Comparison of ENCODE assay signal across 7 mouse cellular contexts in genomic region chr8:120190810-120191413, GRCm38 (mm10). TPM values are rescaled to one million over a fixed set of nuclear protein-coding genes. Genes with fewer than 3 reads are reported as not detected.
A peak's percentile ranks its signal among the peaks of the same experiment; 100 is the strongest.
DNase-seq lines count a peak whose midpoint lies in the region; ATAC-seq and TF ChIP-seq lines count a peak whose summit lies in the region.

No protein-coding gene starts in this region.

- no peak overlapping the region for H3K9ac ChIP-seq in forebrain, embryonic 11.5 days (ENCODE audit: low read length)
- H3K9ac ChIP-seq in heart, embryonic 13.5 days = peak overlapping the region; percentile 74
- peak overlapping the region; percentile 31; the same call in 1 of the 2 replicates for H3K9ac ChIP-seq in kidney, postnatal 0 days (ENCODE audit: low read depth, low read length)
- peak overlapping the region; percentile 18 for H3K9ac ChIP-seq in limb, embryonic 14.5 days (ENCODE audit: low read depth, low read length, severe bottlenecking)
- 0 out of 2 replicates have a peak overlapping the region, but pooled peaks have one; percentile 36 for H3K9ac ChIP-seq in midbrain, postnatal 0 days (replicated peaks; ENCODE audit: low read length, poor library complexity, severe bottlenecking)

- no peak overlapping the region for H3K4me3 ChIP-seq in forebrain, embryonic 11.5 days (ENCODE audit: low read depth, low read length)
- peak overlapping the region; percentile 32 for H3K4me3 ChIP-seq in heart, embryonic 13.5 days
- no peak overlapping the region for H3K4me3 ChIP-seq in kidney, postnatal 0 days (replicated peaks; ENCODE audit: low read depth, low read length)
- peak overlapping the region; percentile 12; the same call in 1 of the 2 replicates for H3K4me3 ChIP-seq in limb, embryonic 14.5 days (replicated peaks; ENCODE audit: low read length)
- H3K4me3 ChIP-seq in midbrain, postnatal 0 days (ENCODE audit: low read depth, low read length) = no peak overlapping the region

- no peaks in the 10 kb centered on the region for H3K27me3 ChIP-seq in forebrain, embryonic 11.5 days (ENCODE audit: control insufficient read depth, insufficient read depth, low read length)
- H3K27me3 ChIP-seq in heart, embryonic 13.5 days (replicated peaks) = no peaks in the 10 kb centered on the region
- H3K27me3 ChIP-seq in kidney, postnatal 0 days (ENCODE audit: insufficient read depth, low read length) = no peaks in the 10 kb centered on the region
- H3K27me3 ChIP-seq in limb, embryonic 14.5 days (ENCODE audit: control insufficient read depth, insufficient read depth, low read length) = no peaks in the 10 kb centered on the region
- H3K27me3 ChIP-seq in midbrain, postnatal 0 days (ENCODE audit: insufficient read depth, low read length) = no peaks in the 10 kb centered on the region

- H3K9me3 ChIP-seq in forebrain, embryonic 11.5 days (ENCODE audit: control insufficient read depth, low read length) = no peaks in the 10 kb centered on the region
- H3K9me3 ChIP-seq in heart, embryonic 13.5 days = no peaks in the 10 kb centered on the region
- H3K9me3 ChIP-seq in kidney, postnatal 0 days (replicated peaks; ENCODE audit: low read length) = no peaks in the 10 kb centered on the region
- no peaks in the 10 kb centered on the region for H3K9me3 ChIP-seq in limb, embryonic 14.5 days (ENCODE audit: control insufficient read depth, low read length)
- no peaks in the 10 kb centered on the region for H3K9me3 ChIP-seq in midbrain, postnatal 0 days (ENCODE audit: low read length)

- no peak; the same call in 1 of the 2 replicates for TF ChIP-seq CTCF in kidney, postnatal 0 days (IDR thresholded peaks at IDR 0.05; ENCODE audit: low read depth)
- peak; percentile 28 for TF ChIP-seq CTCF in midbrain, postnatal 0 days (IDR thresholded peaks at IDR 0.05)

- no peak for TF ChIP-seq POLR2A in limb, embryonic 14.5 days (IDR thresholded peaks at IDR 0.05; ENCODE audit: borderline replicate concordance, extremely low read depth, insufficient read depth, insufficient read length)

- H3K36me3 ChIP-seq in forebrain, embryonic 11.5 days (ENCODE audit: control insufficient read depth, insufficient read depth, low read length) = no peaks in the 10 kb centered on the region
- H3K36me3 ChIP-seq in heart, embryonic 13.5 days = no peaks in the 10 kb centered on the region
- H3K36me3 ChIP-seq in kidney, postnatal 0 days (ENCODE audit: insufficient read depth, low read length) = no peaks in the 10 kb centered on the region
- H3K36me3 ChIP-seq in limb, embryonic 14.5 days (ENCODE audit: control insufficient read depth, insufficient read depth, low read length) = no peaks in the 10 kb centered on the region
- no peaks in the 10 kb centered on the region for H3K36me3 ChIP-seq in midbrain, postnatal 0 days (ENCODE audit: insufficient read depth, low read length)

- DNase-seq in forebrain, embryonic 11.5 days (ENCODE audit: low spot score) = no peak
- DNase-seq in kidney, postnatal 0 days (ENCODE audit: low spot score) = peak; percentile 88
- DNase-seq in limb, embryonic 14.5 days (ENCODE audit: low spot score) = peak; percentile 85
- peak; percentile 86 for DNase-seq in midbrain, postnatal 0 days (ENCODE audit: low spot score)
- peak; percentile 98 for DNase-seq in testis, postnatal 10 days (ENCODE audit: low spot score)

- no peak overlapping the region for H3K27ac ChIP-seq in forebrain, embryonic 11.5 days (ENCODE audit: low read depth, low read length)
- H3K27ac ChIP-seq in heart, embryonic 13.5 days (replicated peaks) = peak overlapping the region; percentile 90
- H3K27ac ChIP-seq in kidney, postnatal 0 days = peak overlapping the region; percentile 81
- peak overlapping the region; percentile 79 for H3K27ac ChIP-seq in limb, embryonic 14.5 days (replicated peaks; ENCODE audit: low read depth, low read length)
- peak overlapping the region; percentile 74 for H3K27ac ChIP-seq in midbrain, postnatal 0 days (ENCODE audit: low read depth, low read length)

- ATAC-seq in cerebellum, adult (ENCODE audit: insufficient number of reproducible peaks, low FRiP score, low TSS enrichment) = peak; percentile 95
- ATAC-seq in forebrain, embryonic 11.5 days (replicated peaks; ENCODE audit: low FRiP score) = peak; percentile 74
- ATAC-seq in heart, embryonic 13.5 days (ENCODE audit: extremely low read depth, insufficient number of reproducible peaks, low FRiP score, low TSS enrichment) = peak; percentile 78
- peak; percentile 86 for ATAC-seq in kidney, postnatal 0 days (replicated peaks; ENCODE audit: low FRiP score, low read depth)
- ATAC-seq in limb, embryonic 14.5 days (ENCODE audit: low FRiP score, low read depth) = peak; percentile 94
- peak; percentile 90 for ATAC-seq in midbrain, postnatal 0 days (ENCODE audit: low FRiP score)

- no peak overlapping the region for H3K4me2 ChIP-seq in forebrain, embryonic 11.5 days (ENCODE audit: low read depth, low read length, severe bottlenecking)
- peak overlapping the region; percentile 65 for H3K4me2 ChIP-seq in heart, embryonic 13.5 days
- peak overlapping the region; percentile 46 for H3K4me2 ChIP-seq in kidney, postnatal 0 days (ENCODE audit: low read length)
- peak overlapping the region; percentile 42 for H3K4me2 ChIP-seq in limb, embryonic 14.5 days (replicated peaks; ENCODE audit: low read depth, low read length, severe bottlenecking)
- H3K4me2 ChIP-seq in midbrain, postnatal 0 days (ENCODE audit: low read depth, low read length, poor library complexity, severe bottlenecking) = peak overlapping the region; percentile 41

- WGBS in forebrain, embryonic 11.5 days = 64% methylated on average over 20 of the region's 20 CpGs
- WGBS in heart, embryonic 13.5 days = 29% methylated on average over 20 of the region's 20 CpGs
- 29% methylated on average over 20 of the region's 20 CpGs for WGBS in kidney, postnatal 0 days
- 11% methylated on average over 18 of the region's 20 CpGs for WGBS in limb, embryonic 14.5 days
- WGBS in midbrain, postnatal 0 days = 25% methylated on average over 20 of the region's 20 CpGs

- H3K4me1 ChIP-seq in forebrain, embryonic 11.5 days (replicated peaks; ENCODE audit: control insufficient read depth, insufficient read depth, low read length) = peaks cover 2% of the 10 kb centered on the region; the same call in 1 of the 2 replicates
- H3K4me1 ChIP-seq in heart, embryonic 13.5 days = peaks cover 42% of the 10 kb centered on the region
- peaks cover 15% of the 10 kb centered on the region for H3K4me1 ChIP-seq in kidney, postnatal 0 days (replicated peaks; ENCODE audit: insufficient read depth, low read length)
- H3K4me1 ChIP-seq in limb, embryonic 14.5 days (ENCODE audit: control insufficient read depth, insufficient read depth, low read length) = peaks cover 31% of the 10 kb centered on the region
- peaks cover 4% of the 10 kb centered on the region; the same call in 1 of the 2 replicates for H3K4me1 ChIP-seq in midbrain, postnatal 0 days (ENCODE audit: insufficient read depth, low read length)

RNA-seq across cellular contexts. Expression of gene Fam92b, which starts 13.6 kb away (rescaled TPM):
- 2.0 and 2.1 TPM in 2 replicates for polyA plus RNA-seq in forebrain, embryonic 11.5 days (2014; fragmentation: Nextera tagmentation; extraction: Ambion mirVana)
- polyA plus RNA-seq in heart, embryonic 13.5 days (2015; fragmentation: Nextera tagmentation; extraction: Ambion mirVana) = not detected in 2 replicates
- not detected in 2 replicates for polyA plus RNA-seq in kidney, postnatal 0 days (2015; fragmentation: Nextera tagmentation; extraction: Ambion mirVana)
- not detected in 2 replicates for polyA plus RNA-seq in limb, embryonic 14.5 days (2012; rRNA removed)
- polyA plus RNA-seq in limb, embryonic 14.5 days (2014; fragmentation: Nextera tagmentation; extraction: Ambion mirVana) = not detected in 2 replicates
- total RNA-seq in midbrain, postnatal 0 days (2014; rRNA removed) = 1.0 and 2.0 TPM in 2 replicates
- 1.7 and 2.4 TPM in 2 replicates for polyA plus RNA-seq in midbrain, postnatal 0 days (2015; fragmentation: Nextera tagmentation; extraction: Ambion mirVana)

RNA-seq across cellular contexts. Expression of gene Gse1, which starts 37.3 kb away (rescaled TPM):
- 22.2 and 23.6 TPM in 2 replicates for polyA plus RNA-seq in forebrain, embryonic 11.5 days (2014; fragmentation: Nextera tagmentation; extraction: Ambion mirVana)
- 8.5 and 8.6 TPM in 2 replicates for polyA plus RNA-seq in heart, embryonic 13.5 days (2015; fragmentation: Nextera tagmentation; extraction: Ambion mirVana)
- polyA plus RNA-seq in kidney, postnatal 0 days (2015; fragmentation: Nextera tagmentation; extraction: Ambion mirVana) = 5.9 and 8.4 TPM in 2 replicates
- polyA plus RNA-seq in limb, embryonic 14.5 days (2012; rRNA removed) = 32.6 and 43.9 TPM in 2 replicates
- polyA plus RNA-seq in limb, embryonic 14.5 days (2014; fragmentation: Nextera tagmentation; extraction: Ambion mirVana) = 10.2 and 10.3 TPM in 2 replicates
- 47.3 and 51.3 TPM in 2 replicates for total RNA-seq in midbrain, postnatal 0 days (2014; rRNA removed)
- 9.9 and 12.4 TPM in 2 replicates for polyA plus RNA-seq in midbrain, postnatal 0 days (2015; fragmentation: Nextera tagmentation; extraction: Ambion mirVana)

Comparison
In these comparisons a context has a peak if more than half of its experiments do, and no peak if none do; other contexts are left out.
1. H3K4me3 ChIP-seq: peak in heart, embryonic 13.5 days (single experiment) and limb, embryonic 14.5 days (single experiment); none in forebrain, embryonic 11.5 days (single experiment), kidney, postnatal 0 days (single experiment) and midbrain, postnatal 0 days (single experiment).
2. Peak in every context shown above with its lines, with median percentiles within 50 percentile points of each other: ATAC-seq.